Mouse (Mus musculus): ENCODE measurements around the gene Lgals7.

DNA sequence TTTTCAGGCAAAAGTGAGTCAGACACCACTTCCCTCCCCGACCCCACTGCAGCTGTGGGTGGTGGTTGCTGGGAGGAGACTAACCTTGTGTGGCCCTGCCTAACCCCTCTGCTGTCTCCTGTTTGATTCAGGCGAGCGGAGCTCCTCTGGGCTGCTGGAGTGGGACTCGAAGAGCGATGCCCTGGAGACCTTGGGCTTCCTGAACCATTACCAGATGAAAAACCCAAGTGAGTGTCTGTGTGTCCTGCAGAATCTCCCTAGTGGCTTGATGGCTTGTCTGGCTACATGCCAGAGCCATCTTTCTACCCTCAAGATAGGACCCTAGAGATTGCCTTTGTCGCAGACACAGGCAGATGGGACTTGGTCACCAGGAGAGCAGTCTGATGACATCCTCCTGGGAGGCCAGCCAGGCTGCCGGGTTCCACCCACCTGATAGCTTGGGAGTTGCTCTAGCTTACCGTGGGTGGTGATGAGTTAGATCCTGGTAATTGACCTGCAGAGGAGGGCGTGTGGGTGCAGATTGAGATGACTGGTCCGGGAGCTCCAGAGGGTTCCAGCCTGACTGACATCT lies 42.3 kb upstream of the Lgals7 start:
- TF ChIP-seq ZC3H11A (IDR thresholded peaks at IDR 0.05; ENCODE audit: borderline replicate concordance, low read depth, low read length) (no peak), ZNF384 (IDR thresholded peaks at IDR 0.05; ENCODE audit: low read depth, low read length) (no peak), HCFC1 (IDR thresholded peaks at IDR 0.05; ENCODE audit: borderline replicate concordance, insufficient read depth, low read length) (no peak), CHD2 (IDR thresholded peaks at IDR 0.05; ENCODE audit: low read depth, low read length) (no peak)

Measured in ES-E14 (cell line).